Mouse (Mus musculus) megakaryocyte, embryonic 14.5 days (primary cell): ENCODE measurements around the gene Cxcr2. TPM values are rescaled to one million over a fixed set of nuclear protein-coding genes. Genes with fewer than 3 reads are reported as not detected.

Experiments used
- H3K27me3 ChIP-seq: replicated peaks from 2 replicates; pipeline ENCODE3; 2012; ENCODE audit warnings: inconsistent platforms
- H3K36me3 ChIP-seq: replicated peaks from 2 replicates; pipeline ENCODE3; 2012; ENCODE audit warnings: low read length, inconsistent platforms, mixed read lengths
- H3K4me1 ChIP-seq: 2 replicates; pipeline ENCODE4 v1.6.1; 2012; ENCODE audit warnings: inconsistent platforms
- H3K4me3 ChIP-seq: replicated peaks from 2 replicates; pipeline ENCODE3; 2012; ENCODE audit warnings: moderate library complexity, mild to moderate bottlenecking, inconsistent platforms
- H3K9me3 ChIP-seq: 2 replicates; pipeline ENCODE4 v1.6.1; 2012; ENCODE audit warnings: inconsistent platforms
- FLI1 ChIP-seq: IDR thresholded peaks from 2 replicates; pipeline ENCODE4 v1.6.1; 2012; ENCODE audit warnings: low read length, inconsistent platforms, mixed read lengths
- GATA1 ChIP-seq: IDR thresholded peaks from 3 replicates; pipeline ENCODE4 v1.6.1; 2012; ENCODE audit warnings: mixed read lengths, low read length, inconsistent platforms, borderline replicate concordance
- polyA plus RNA-seq: library from polyadenylated mRNA; stranded (reverse); fragments of >175 nt; gene quantifications from 2 replicates; pipeline ENCODE4 v1.2.3, GENCODE M21; 2012; ENCODE audit warnings: low replicate concordance; ENCODE audit not compliant: insufficient read depth

The Cxcr2 gene
- polyA plus RNA-seq, 1 experiment = 0.70 TPM

DNA sequence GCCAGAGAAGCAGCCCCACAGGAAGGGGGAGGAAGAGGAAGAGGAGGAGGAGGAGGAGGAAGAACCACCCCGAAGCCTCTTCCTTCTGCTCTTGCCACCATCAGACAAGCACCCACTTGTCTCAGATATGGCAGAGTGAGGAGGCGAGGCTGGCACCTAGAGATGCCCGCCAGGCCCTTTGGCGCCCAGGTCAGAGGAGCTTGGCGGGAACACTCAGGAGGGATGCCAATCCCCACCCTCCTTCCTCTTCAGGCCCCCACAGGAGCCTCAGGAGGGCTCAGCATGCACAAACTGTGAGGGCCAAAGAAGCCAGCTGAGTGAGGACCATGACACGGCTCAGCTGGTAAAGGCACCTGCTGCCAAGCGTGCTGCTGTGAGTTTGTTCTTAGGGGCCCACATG, 32.7 kb upstream of the Cxcr2 start:
- Histone ChIP-seq H3K9me3 (no peaks in the 10 kb centered on the region), H3K4me3 (no peak overlapping the region), H3K36me3 (no peaks in the 10 kb centered on the region), H3K27me3 (peaks cover 90% of the 10 kb centered on the region), H3K4me1 (peaks cover 55% of the 10 kb centered on the region)
- TF ChIP-seq FLI1 (no peak), GATA1 (no peak)

DNA sequence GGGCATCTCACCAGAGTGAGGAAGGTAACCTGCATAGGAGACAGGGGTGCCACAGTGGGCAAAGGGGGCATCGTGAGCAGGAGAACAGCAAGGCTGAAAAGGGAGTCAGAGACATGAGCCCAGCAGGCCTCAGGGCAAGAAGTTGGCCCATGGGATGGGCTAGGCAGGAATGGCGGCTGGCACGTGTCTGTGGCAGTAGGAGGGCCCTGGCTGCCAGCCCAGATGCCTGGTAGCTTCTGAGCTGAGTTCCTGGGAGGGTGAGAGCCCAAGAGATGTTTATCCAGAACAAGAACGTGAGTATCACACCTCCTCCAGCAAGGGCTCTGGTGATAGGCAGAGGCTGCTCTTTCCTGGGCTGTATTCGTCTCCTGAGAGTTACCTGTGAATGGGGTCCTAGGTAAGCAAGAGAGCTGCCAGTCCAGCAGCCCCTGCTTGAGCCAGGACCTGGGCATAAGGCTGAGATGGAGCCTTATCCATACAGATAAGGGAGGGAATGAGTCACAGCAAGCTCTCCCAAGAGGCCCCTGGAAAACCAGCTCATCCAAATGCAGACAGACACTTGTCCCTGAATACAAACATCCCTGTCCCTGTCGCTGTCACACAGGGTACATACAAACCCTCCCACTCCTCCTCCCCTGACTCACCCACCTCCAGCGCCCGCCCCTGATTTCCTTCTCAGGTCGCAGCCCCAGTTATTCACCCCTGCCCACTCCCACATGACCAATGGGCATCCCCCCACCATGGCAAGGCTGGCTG, 31.8 kb upstream of the Cxcr2 start:
- peaks cover 57% of the 10 kb centered on the region for H3K4me1 ChIP-seq
- no peaks in the 10 kb centered on the region for H3K9me3 ChIP-seq
- H3K27me3 ChIP-seq = peaks cover 86% of the 10 kb centered on the region
- H3K4me3 ChIP-seq = no peak overlapping the region
- TF ChIP-seq FLI1 = no peak
- no peak for TF ChIP-seq GATA1
- H3K36me3 ChIP-seq = no peaks in the 10 kb centered on the region

DNA sequence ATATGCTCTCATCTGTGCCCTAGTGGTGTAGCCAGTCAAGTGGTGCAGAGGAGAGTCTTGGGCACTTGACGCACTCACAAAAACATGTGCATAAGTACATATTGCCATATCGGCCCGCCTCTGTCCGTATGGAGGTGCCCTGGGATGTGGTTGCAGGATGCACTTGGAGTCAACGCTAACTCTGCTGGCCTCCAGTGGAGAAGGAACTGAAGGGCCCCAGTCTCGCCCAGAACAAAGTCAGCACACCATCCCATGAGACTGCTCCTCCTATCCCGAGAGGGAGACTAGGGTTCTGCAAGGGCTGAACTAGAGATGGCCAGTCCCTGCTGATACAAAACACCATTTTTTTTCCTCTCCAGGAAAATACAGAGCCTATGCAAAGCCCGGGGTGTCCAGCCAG, 30.6 kb upstream of the Cxcr2 start:
- H3K27me3 ChIP-seq = peaks cover 83% of the 10 kb centered on the region
- H3K36me3 ChIP-seq = no peaks in the 10 kb centered on the region
- peaks cover 63% of the 10 kb centered on the region for H3K4me1 ChIP-seq
- H3K4me3 ChIP-seq = no peak overlapping the region
- H3K9me3 ChIP-seq = no peaks in the 10 kb centered on the region
- no peak for TF ChIP-seq GATA1
- TF ChIP-seq FLI1 = no peak

DNA sequence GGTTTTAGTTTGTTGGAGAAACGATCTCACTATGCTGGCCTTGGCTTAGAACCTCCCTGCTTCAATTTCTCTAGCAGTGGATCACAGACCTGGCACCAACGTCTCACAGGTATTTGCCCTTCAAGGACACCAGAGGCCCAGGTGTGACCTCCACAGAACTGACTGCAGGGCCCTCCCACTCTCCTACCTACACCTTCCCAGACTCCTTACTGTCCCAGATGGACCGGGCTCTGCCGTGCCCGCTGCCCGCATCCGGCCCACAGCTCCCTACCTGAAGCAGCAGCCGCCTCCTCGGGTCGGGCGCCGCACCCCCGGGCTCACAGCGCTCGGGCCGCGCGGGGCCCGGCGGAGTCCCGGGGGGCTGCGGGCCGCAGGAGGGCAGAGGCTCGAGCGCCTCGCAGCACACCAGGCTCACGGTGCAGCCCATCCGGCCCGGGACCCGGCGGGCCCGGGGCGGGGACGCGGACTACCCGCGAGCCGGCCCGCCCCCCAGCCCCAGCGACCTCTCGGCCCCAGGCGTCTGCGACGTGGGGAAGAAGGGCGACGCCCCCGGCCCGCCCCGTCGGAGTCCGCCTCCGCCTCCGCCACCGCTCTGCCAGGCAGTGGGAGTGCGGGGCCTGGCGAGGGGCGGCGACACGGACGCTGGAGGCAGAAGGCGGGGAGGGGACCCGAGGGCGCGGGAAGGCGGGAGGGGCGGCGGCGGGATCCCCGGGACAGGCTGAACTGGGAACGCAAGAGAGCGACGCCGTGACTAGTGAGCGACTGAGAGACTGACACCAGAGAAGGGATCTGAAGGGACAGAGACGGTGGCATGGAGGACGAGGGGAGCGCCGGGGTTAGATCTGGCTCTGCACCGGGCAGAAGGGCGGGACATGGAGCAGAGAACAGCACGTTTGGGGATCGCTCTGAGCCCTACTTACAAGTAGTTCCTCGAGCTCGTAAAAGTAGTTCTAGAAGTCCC, 29.5 kb upstream of the Cxcr2 start, which contains the start of gene Tns1:
Gene Tns1, minus strand, starts transcription at position 429 of the 961 bp plus-strand sequence.
- TF ChIP-seq FLI1 (no peak), GATA1 (no peak)
- Histone ChIP-seq H3K36me3 (no peaks in the 10 kb centered on the region), H3K4me1 (peaks cover 67% of the 10 kb centered on the region), H3K9me3 (no peaks in the 10 kb centered on the region), H3K27me3 (peaks cover 79% of the 10 kb centered on the region), H3K4me3 (peak within 1 kb of the TSS; percentile 91)

DNA sequence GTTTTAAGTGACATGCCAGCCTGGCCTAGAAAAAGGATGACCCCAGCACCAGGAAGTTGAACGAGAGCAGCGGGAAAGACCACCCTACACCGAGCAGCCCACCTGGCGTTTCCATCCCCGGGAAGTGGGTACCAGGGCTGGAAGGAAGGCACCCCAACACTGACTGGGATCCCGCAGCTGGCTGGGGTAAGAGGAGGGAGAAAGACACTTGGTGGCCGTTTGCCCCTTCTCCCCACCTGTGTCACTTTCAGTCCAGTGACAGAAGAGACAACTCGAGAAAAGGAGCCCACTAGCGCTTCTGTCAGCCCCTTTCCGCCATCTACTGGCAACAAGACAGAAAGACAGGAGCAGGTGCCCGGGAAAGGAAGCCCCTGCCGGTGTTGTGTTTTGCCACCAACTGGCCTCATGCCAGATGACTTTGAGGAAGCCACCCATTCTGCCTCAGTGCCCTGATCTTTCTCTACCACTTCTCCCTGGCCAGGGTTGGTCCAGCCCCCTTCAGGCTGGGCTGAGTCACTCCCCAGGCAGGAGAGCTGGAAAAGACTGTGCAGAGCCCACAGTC, 28.7 kb upstream of the Cxcr2 start, which contains the start of gene Rufy4:
Gene Rufy4, plus strand, starts transcription at position 551 of the 562 bp plus-strand sequence.
- no peaks in the 10 kb centered on the region for H3K9me3 ChIP-seq
- H3K4me3 ChIP-seq = peak within 1 kb of the TSS; percentile 91
- H3K27me3 ChIP-seq = peaks cover 76% of the 10 kb centered on the region
- TF ChIP-seq GATA1 (no peak), FLI1 (no peak)
- H3K36me3 ChIP-seq = no peaks in the 10 kb centered on the region
- peaks cover 66% of the 10 kb centered on the region for H3K4me1 ChIP-seq

DNA sequence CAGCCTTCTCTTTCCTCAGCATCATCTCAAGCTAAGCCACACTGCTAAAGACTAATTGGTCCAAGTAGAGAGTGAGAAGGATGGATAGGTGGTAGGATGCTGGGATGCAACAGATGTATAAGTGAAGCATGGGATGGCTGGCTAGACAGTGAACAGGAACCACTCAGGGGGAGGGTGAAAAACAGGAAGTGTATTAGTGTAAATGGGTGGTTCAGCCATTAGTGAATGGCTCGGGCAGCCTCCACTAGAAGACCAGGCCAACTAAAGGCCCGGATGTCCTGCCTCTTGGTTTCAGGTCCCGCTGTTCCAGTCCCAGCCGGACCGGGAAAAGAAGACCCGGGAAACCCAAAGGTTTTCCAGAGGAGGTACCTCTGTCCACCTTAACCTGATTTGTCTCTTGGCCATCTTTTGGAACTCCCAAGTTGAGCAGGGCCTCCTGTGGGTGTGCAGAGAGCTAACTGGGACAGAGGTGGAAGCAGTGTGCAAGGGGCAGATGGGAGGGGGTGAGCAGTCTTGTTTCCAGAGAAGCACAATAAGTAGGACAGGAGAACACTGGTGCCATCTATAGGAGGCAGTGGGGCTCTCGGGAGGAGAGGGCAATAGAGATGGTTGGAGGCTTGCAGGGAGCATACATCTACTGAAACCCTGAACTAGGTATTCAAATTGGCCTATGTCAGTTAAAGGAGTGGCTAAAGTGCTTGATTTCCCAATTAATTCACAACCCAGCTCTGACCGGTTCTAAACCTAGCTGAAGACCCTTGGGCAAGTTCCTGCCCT, 22.7 kb upstream of the Cxcr2 start:
- peaks cover 73% of the 10 kb centered on the region for H3K4me1 ChIP-seq
- TF ChIP-seq GATA1 = no peak
- no peak for TF ChIP-seq FLI1
- no peak overlapping the region for H3K4me3 ChIP-seq
- no peaks in the 10 kb centered on the region for H3K9me3 ChIP-seq
- no peaks in the 10 kb centered on the region for H3K36me3 ChIP-seq
- H3K27me3 ChIP-seq = peaks cover 58% of the 10 kb centered on the region

DNA sequence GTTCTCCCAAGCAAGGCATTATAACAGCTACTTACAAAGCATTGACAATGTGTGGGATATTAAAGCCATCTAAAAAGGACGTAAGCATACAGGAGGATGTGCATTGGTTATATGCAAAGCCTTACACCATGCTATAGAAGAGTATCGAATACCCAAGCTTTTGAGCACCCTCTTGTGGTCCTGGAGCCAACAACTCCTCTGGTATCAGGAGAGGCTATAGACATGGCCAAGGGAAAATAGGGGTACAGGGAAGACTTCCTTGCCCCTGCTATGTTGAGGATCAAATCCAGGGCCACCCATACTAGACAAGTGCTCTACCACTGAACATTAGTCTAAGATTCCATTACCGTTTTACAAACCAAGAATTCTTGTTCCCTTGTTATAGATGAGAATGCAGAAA, 21.8 kb upstream of the Cxcr2 start:
- H3K27me3 ChIP-seq = peaks cover 54% of the 10 kb centered on the region
- TF ChIP-seq GATA1 = no peak
- TF ChIP-seq FLI1 = no peak
- H3K4me3 ChIP-seq = no peak overlapping the region
- no peaks in the 10 kb centered on the region for H3K36me3 ChIP-seq
- no peaks in the 10 kb centered on the region for H3K9me3 ChIP-seq
- H3K4me1 ChIP-seq = peaks cover 70% of the 10 kb centered on the region

DNA sequence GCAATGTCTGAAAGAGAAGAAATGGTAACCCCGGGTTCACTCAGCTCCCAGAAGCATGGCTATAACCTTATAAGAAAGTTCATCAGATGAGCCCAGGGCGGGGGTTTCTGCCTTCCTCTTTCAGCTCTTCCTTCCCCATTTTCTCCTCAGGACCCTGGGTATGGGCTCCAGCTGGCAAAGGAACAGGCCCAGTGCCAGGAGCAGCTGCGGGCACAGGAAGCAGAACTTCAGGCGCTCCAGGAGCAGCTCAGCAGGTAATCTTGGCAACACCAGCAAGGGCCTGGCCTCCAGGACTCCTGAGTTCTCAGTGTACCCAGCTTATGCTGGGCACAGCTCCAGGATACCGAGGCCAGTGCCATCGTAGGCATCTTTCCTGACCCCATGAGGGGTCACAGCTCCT, 19.8 kb upstream of the Cxcr2 start:
- H3K4me1 ChIP-seq = peaks cover 61% of the 10 kb centered on the region
- peaks cover 6% of the 10 kb centered on the region for H3K9me3 ChIP-seq
- H3K4me3 ChIP-seq = no peak overlapping the region
- H3K27me3 ChIP-seq = peaks cover 46% of the 10 kb centered on the region
- TF ChIP-seq FLI1 = no peak
- TF ChIP-seq GATA1 = no peak
- no peaks in the 10 kb centered on the region for H3K36me3 ChIP-seq
